Mouse (Mus musculus) kidney, embryonic 16.5 days (tissue): Measurements from ENCODE around the gene F830045P16Rik. TPM values are rescaled to one million over a fixed set of nuclear protein-coding genes. Genes with fewer than 3 reads are reported as not detected.

ENCODE experiments used
- ATAC-seq: fragments of 200-750 bp; cut with Nextera tagmentation; 2 replicates; pipeline ENCODE4 v1.8.0; 2017; ENCODE audit warnings: moderate TSS enrichment; ENCODE audit not compliant: low FRiP score, low TSS enrichment
- H3K27ac ChIP-seq: fragments of 300-500 bp; sonication (generic); 2 replicates; pipeline ENCODE4 v1.5.1; 2014; ENCODE audit warnings: low read length
- H3K27me3 ChIP-seq: fragments of 300-500 bp; sonication (generic); 2 replicates; pipeline ENCODE4 v1.6.1; 2014; ENCODE audit warnings: low read length, control low read depth, mixed read lengths; ENCODE audit not compliant: insufficient read depth
- H3K36me3 ChIP-seq: fragments of 300-500 bp; sonication (generic); 2 replicates; pipeline ENCODE4 v1.6.1; 2014; ENCODE audit warnings: low read length, control low read depth, mixed read lengths; ENCODE audit not compliant: insufficient read depth
- H3K4me1 ChIP-seq: fragments of 300-500 bp; sonication (generic); 2 replicates; pipeline ENCODE4 v1.6.1; 2014; ENCODE audit warnings: low read length, control low read depth, mixed read lengths; ENCODE audit not compliant: insufficient read depth
- H3K4me2 ChIP-seq: fragments of 300-500 bp; sonication (generic); replicated peaks from 2 replicates; pipeline ENCODE4 v1.6.1; 2014; ENCODE audit warnings: low read depth, low read length
- H3K4me3 ChIP-seq: fragments of 300-500 bp; sonication (generic); 2 replicates; pipeline ENCODE4 v1.5.1; 2014; ENCODE audit warnings: mild to moderate bottlenecking, low read length
- H3K9ac ChIP-seq: fragments of 300-500 bp; sonication (generic); replicated peaks from 2 replicates; pipeline ENCODE4 v1.6.1; 2014; ENCODE audit warnings: low read length
- H3K9me3 ChIP-seq: fragments of 300-500 bp; sonication (generic); 2 replicates; pipeline ENCODE4 v1.6.1; 2016; ENCODE audit warnings: low read length, control low read depth
- WGBS: fragments of 180-500 bp; shearing (Covaris S2); extraction: QIAGEN DNeasy Blood & Tissue Kit; methylation state at CpG from one replicate; pipeline ENCODE4 v1.1.7; 2014; 5-methylcytosine and 5-hydroxymethylcytosine counted together
- polyA plus RNA-seq: library from polyadenylated mRNA; unstranded; fragments of >200 nt; fragmentation: Nextera tagmentation; extraction: Ambion mirVana; gene quantifications from 2 replicates; pipeline ENCODE4 v1.2.1, GENCODE M21; 2015

Gene F830045P16Rik
- polyA plus RNA-seq, 1 experiment from 2014 or later = not detected

- Histone ChIP-seq H3K4me1 (no peaks in the 10 kb centered on the region), H3K4me2 (no peak overlapping the region), H3K4me3 (no peak overlapping the region), H3K9me3 (no peaks in the 10 kb centered on the region), H3K36me3 (no peaks in the 10 kb centered on the region), H3K9ac (no peak overlapping the region), H3K27ac (no peak overlapping the region), H3K27me3 (no peaks in the 10 kb centered on the region)
- WGBS = 78% methylated on average over 3 of the region's 3 CpGs
- ATAC-seq = no peak
These were observed 112.7 kb downstream of the F830045P16Rik start for GRCm38 (mm10) chr2:129423741-129424140.

DNA sequence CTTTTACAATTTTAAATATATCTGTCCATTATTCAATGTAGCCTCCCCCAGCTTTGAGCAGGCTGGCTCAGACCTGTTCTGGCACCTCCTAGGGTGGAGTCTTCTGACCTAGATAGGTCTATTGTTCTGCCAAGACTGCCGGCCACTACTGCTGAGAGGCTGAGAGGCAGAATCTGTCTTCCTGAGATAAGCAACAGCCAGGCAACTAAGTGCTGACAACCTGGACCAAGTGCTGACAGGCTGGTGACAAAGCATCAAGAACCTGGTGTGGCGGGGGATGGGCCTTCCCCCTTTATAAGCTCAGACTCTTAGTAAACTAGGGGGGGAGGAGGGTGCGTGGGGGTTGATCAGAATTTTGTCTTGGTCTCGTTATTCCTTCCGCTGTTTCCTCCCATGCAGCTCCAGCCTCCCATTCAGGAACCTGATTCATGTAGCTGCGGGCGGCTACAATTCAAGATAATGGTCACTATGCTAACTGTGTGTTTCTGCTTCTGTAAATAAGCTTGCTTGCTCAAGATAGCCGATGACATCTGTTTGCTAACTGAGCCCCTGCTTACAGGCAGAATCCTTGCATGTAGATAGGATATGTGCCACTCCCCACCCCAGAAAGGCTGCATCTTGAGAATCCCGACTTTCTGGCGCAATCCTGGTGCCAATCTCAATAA lies 115.4 kb downstream of the F830045P16Rik start:
- Histone ChIP-seq H3K27ac (no peak overlapping the region), H3K4me2 (no peak overlapping the region), H3K4me1 (no peaks in the 10 kb centered on the region), H3K27me3 (no peaks in the 10 kb centered on the region), H3K9me3 (no peaks in the 10 kb centered on the region), H3K4me3 (no peak overlapping the region), H3K36me3 (no peaks in the 10 kb centered on the region), H3K9ac (no peak overlapping the region)
- WGBS = 89% methylated on average over 10 of the region's 10 CpGs
- no peak for ATAC-seq

DNA sequence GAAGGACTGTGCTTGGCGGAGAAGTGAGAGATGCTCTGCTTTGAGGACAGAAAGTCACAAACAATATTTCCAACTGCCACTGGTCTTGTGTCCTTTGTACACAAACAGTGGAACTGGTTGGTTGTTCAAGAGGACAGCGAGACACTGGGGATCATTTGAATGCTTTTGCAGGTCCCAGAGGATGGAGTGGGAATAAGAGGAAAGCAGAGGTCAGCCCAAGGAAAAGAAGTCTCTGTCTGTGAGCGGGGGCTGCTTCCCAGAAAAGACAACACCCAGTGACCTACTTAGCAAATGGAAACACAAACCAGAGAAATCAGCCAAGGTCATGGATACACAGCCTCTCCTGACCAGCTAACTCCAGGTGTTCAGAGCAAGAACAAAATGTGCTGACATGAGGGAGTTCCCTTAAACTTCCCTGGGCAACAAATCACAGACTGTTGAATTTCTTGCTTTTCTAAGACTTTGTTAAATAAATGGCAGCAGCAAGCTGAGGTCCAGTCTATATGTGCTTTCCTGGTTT lies 117.0 kb downstream of the F830045P16Rik start:
- H3K9ac ChIP-seq = no peak overlapping the region
- H3K27ac ChIP-seq = no peak overlapping the region
- no peaks in the 10 kb centered on the region for H3K4me1 ChIP-seq
- no peaks in the 10 kb centered on the region for H3K9me3 ChIP-seq
- WGBS = 74% methylated on average over 3 of the region's 3 CpGs
- no peaks in the 10 kb centered on the region for H3K27me3 ChIP-seq
- no peaks in the 10 kb centered on the region for H3K36me3 ChIP-seq
- no peak for ATAC-seq
- H3K4me3 ChIP-seq = no peak overlapping the region
- H3K4me2 ChIP-seq = no peak overlapping the region

DNA sequence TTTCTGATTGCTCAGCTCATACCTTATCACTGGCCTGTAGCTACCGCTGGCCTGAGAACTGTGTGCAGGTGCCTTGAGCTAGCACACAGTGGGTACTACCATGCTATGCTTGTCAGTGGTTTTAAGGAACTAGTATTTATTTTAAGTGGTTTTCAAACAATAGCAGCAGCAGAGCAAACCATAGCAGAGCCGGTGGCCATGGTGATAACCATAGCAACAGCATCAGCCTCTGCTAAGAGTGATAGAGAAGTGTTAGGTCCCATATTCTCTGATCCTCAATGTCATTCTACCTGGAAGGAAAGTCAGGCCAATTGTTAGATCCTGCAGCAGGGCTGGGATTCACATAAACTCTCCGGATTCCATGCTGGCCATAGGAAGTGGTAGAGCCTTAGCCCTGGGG lies 121.8 kb downstream of the F830045P16Rik start:
- no peak overlapping the region for H3K4me2 ChIP-seq
- no peaks in the 10 kb centered on the region for H3K36me3 ChIP-seq
- H3K9ac ChIP-seq = no peak overlapping the region
- H3K27me3 ChIP-seq = no peaks in the 10 kb centered on the region
- H3K4me1 ChIP-seq = no peaks in the 10 kb centered on the region
- H3K4me3 ChIP-seq = no peak overlapping the region
- 89% methylated on average over 3 of the region's 3 CpGs for WGBS
- no peak for ATAC-seq
- H3K9me3 ChIP-seq = no peaks in the 10 kb centered on the region
- no peak overlapping the region for H3K27ac ChIP-seq

GRCm38 (mm10) chr2:129413488-129413887 lies 122.9 kb downstream of the F830045P16Rik start:
- no peaks in the 10 kb centered on the region for H3K4me1 ChIP-seq
- ATAC-seq = no peak
- WGBS = 61% methylated on average over 6 of the region's 6 CpGs
- H3K4me2 ChIP-seq = no peak overlapping the region
- H3K4me3 ChIP-seq = no peak overlapping the region
- no peaks in the 10 kb centered on the region for H3K27me3 ChIP-seq
- H3K36me3 ChIP-seq = no peaks in the 10 kb centered on the region
- H3K9me3 ChIP-seq = no peaks in the 10 kb centered on the region
- no peak overlapping the region for H3K27ac ChIP-seq
- H3K9ac ChIP-seq = no peak overlapping the region

GRCm38 (mm10) chr2:129411651-129412050 lies 124.8 kb downstream of the F830045P16Rik start:
- Histone ChIP-seq H3K36me3 (no peaks in the 10 kb centered on the region), H3K4me1 (no peaks in the 10 kb centered on the region), H3K9me3 (no peaks in the 10 kb centered on the region), H3K4me3 (no peak overlapping the region), H3K27me3 (no peaks in the 10 kb centered on the region), H3K27ac (no peak overlapping the region), H3K4me2 (no peak overlapping the region), H3K9ac (no peak overlapping the region)
- no peak for ATAC-seq
- 79% methylated on average over 3 of the region's 3 CpGs for WGBS

DNA sequence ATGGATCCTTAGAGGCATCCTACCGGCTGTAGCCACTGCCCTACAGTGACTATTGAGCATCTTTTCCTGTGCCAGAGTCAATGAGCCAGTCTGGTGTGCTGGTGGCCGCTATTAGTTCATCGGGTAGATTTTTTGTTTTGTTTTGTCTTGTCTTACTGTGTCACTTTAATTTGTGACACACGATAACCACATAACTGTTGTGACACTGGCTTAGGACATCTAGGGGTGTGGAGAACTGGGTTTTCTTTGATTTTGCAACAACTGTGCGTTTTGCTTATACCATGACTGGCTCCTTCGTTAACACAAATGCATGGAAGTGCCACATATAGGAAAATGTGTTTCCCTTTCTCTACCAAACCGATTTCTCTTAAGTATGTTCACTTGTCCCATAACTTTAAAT lies 126.1 kb downstream of the F830045P16Rik start:
- no peak for ATAC-seq
- no peaks in the 10 kb centered on the region for H3K9me3 ChIP-seq
- H3K27ac ChIP-seq = no peak overlapping the region
- no peaks in the 10 kb centered on the region for H3K4me1 ChIP-seq
- 90% methylated on average over 7 of the region's 7 CpGs for WGBS
- no peak overlapping the region for H3K4me2 ChIP-seq
- H3K4me3 ChIP-seq = no peak overlapping the region
- no peaks in the 10 kb centered on the region for H3K27me3 ChIP-seq
- H3K9ac ChIP-seq = no peak overlapping the region
- H3K36me3 ChIP-seq = no peaks in the 10 kb centered on the region

DNA sequence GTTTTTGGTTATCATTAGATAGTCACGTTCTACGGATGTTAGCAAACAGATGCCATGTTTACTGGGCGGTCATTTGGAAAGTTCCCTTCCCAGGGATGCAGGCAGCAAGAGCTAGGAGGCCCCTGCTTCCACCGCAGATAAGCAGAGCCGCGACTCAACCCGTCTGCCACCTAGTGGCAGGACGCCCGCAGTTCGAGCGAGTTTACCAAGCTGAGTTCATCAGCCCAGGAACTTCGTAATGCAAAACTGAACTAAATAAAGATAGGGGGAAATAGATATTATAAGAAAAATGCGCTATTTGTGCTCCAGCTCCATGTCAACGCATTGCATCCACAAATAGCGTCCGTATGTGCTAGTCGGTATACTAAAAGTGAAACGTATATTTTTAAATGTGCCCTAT lies 127.9 kb downstream of the F830045P16Rik start:
- Histone ChIP-seq H3K36me3 (no peaks in the 10 kb centered on the region), H3K4me3 (no peak overlapping the region), H3K9me3 (no peaks in the 10 kb centered on the region), H3K27me3 (no peaks in the 10 kb centered on the region), H3K27ac (no peak overlapping the region), H3K9ac (no peak overlapping the region), H3K4me2 (no peak overlapping the region), H3K4me1 (no peaks in the 10 kb centered on the region)
- 19% methylated on average over 18 of the region's 18 CpGs for WGBS
- ATAC-seq = peak; percentile 46; the same call in 1 of the 2 replicates

Other genes starting within 250 kb of the F830045P16Rik start
- 43.7 and 52.2 TPM in 2 replicates for gene Ckap2l, start 239.4 kb downstream of the F830045P16Rik start, polyA plus RNA-seq
- gene Il1a, start 226.6 kb downstream of the F830045P16Rik start, polyA plus RNA-seq = not detected in 2 replicates
- gene Il1b, start 165.5 kb downstream of the F830045P16Rik start, polyA plus RNA-seq = 0.30 TPM in 1 of 2 replicates, not detected in the other
- gene Sirpa, start 56.2 kb upstream of the F830045P16Rik start, polyA plus RNA-seq = 29.0 and 29.8 TPM in 2 replicates
- gene Pdyn, start 163.2 kb upstream of the F830045P16Rik start, polyA plus RNA-seq = 0.37 and 0.62 TPM in 2 replicates